Mouse (Mus musculus): ENCODE measurements at regions not wholly inside any gene's neighbourhood (a gene's known extent, or its start where the extent isn't known, plus 50 kb on each side); places are given as distances from the start of the nearest gene placed in this dataset.

DNA sequence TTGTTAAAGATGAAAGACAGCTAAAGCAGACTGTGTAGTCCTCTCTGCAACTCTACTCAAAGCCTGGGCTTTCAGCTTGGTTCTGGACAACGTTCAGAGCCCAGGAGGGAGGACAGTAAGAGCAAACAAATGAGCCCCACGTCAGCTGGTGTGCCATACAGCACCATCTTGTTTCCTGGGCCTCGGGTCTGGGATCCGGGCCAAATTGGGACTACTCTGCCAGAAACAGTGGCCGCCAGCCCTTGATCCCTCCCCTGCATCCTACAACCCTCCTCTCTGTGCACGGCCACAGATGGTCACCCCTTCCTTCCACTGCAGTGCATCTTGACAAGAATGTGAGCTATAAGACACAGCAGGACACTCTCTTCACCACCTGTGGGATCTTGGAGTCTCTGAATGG, 71.2 kb upstream of the A430005L14Rik start:
- TF ChIP-seq CTCF (IDR thresholded peaks at IDR 0.05; ENCODE audit: borderline replicate concordance, extremely low read depth, insufficient read depth, insufficient read length) = no peak
- TF ChIP-seq POLR2A (IDR thresholded peaks at IDR 0.05; ENCODE audit: borderline replicate concordance, extremely low read depth, insufficient read depth, insufficient read length, poor library complexity, severe bottlenecking) = no peak

All from brain, embryonic 14.5 days (tissue).